In genomic region chr7:45370475-45371311, GRCm38 (mm10) we compare ENCODE assay signal across 8 mouse cellular contexts. TPM values are rescaled to one million over a fixed set of nuclear protein-coding genes. Genes with fewer than 3 reads are reported as not detected.
DNase-seq lines count a peak whose midpoint lies in the region; ATAC-seq lines count a peak whose summit lies in the region.

TSS of gene Lin7b (minus strand) at chr7:45370583.

- 11% methylated on average over 27 of the region's 28 CpGs for WGBS in hindbrain, embryonic 11.5 days
- WGBS in lung, embryonic 16.5 days, result 8% methylated on average over 28 of the region's 28 CpGs

- peak within 1 kb of the TSS; percentile 36 for H3K4me3 ChIP-seq in hindbrain, embryonic 11.5 days (ENCODE audit: low read depth, low read length)
- peak within 1 kb of the TSS; percentile 60 for H3K4me3 ChIP-seq in lung, embryonic 16.5 days (ENCODE audit: low read length)

- no peaks in the 10 kb centered on the region for H3K9me3 ChIP-seq in hindbrain, embryonic 11.5 days (ENCODE audit: control insufficient read depth, low read length)
- H3K9me3 ChIP-seq in lung, embryonic 16.5 days (ENCODE audit: control insufficient read depth, low read length), result no peaks in the 10 kb centered on the region

- H3K4me1 ChIP-seq in hindbrain, embryonic 11.5 days (replicated peaks; ENCODE audit: control insufficient read depth, insufficient read depth, low read length), result peaks cover 13% of the 10 kb centered on the region; the same call in 1 of the 2 replicates
- H3K4me1 ChIP-seq in lung, embryonic 16.5 days (replicated peaks; ENCODE audit: control insufficient read depth, insufficient read depth, low read length), result peaks cover 25% of the 10 kb centered on the region

- H3K4me2 ChIP-seq in hindbrain, embryonic 11.5 days (replicated peaks; ENCODE audit: low read depth, low read length), result peak within 1 kb of the TSS; percentile 80
- peak within 1 kb of the TSS; percentile 97 for H3K4me2 ChIP-seq in lung, embryonic 16.5 days (ENCODE audit: low read depth, low read length)

- peak; percentile 59 for ATAC-seq in hindbrain, embryonic 11.5 days (ENCODE audit: low FRiP score)
- ATAC-seq in lung, embryonic 16.5 days (ENCODE audit: low read depth), result peak; percentile 67

- peak within 1 kb of the TSS; percentile 8 for H3K9ac ChIP-seq in hindbrain, embryonic 11.5 days (ENCODE audit: low read depth, low read length)
- H3K9ac ChIP-seq in lung, embryonic 16.5 days (ENCODE audit: low read length), result peak within 1 kb of the TSS; percentile 59

- H3K36me3 ChIP-seq in hindbrain, embryonic 11.5 days (ENCODE audit: control insufficient read depth, insufficient read depth, low read length), result peaks cover under 1% of the 10 kb centered on the region; the same call in 1 of the 2 replicates
- peaks cover 16% of the 10 kb centered on the region for H3K36me3 ChIP-seq in lung, embryonic 16.5 days (ENCODE audit: control insufficient read depth, insufficient read depth, low read length)

- peak; percentile 94 for DNase-seq in Muller cell, postnatal 12 days (ENCODE audit: inconsistent ontology term)
- DNase-seq in cerebellum, postnatal 10 days, result peak; percentile 92 to 94
- peak; percentile 90 to 91 for DNase-seq in frontal cortex, postnatal 10 days (ENCODE audit: low spot score in 2 of 2)
- DNase-seq in hindbrain, embryonic 11.5 days (ENCODE audit: low spot score), result peak; percentile 86
- peak; percentile 95 for DNase-seq in layer of hippocampus, adult 9-11 months
- DNase-seq in ovary, postnatal 10 days (ENCODE audit: low spot score), result peak; percentile 70
- peak; percentile 93 for DNase-seq in thymus, postnatal 0 days (ENCODE audit: low spot score)

- H3K27ac ChIP-seq in hindbrain, embryonic 11.5 days (ENCODE audit: low read depth, low read length), result no peak within 1 kb of the TSS
- no peak within 1 kb of the TSS for H3K27ac ChIP-seq in lung, embryonic 16.5 days (ENCODE audit: low read length)

- peaks cover 20% of the 10 kb centered on the region for H3K27me3 ChIP-seq in hindbrain, embryonic 11.5 days (ENCODE audit: control insufficient read depth, insufficient read depth, low read length)
- peaks cover 23% of the 10 kb centered on the region for H3K27me3 ChIP-seq in lung, embryonic 16.5 days (ENCODE audit: control insufficient read depth, insufficient read depth, low read depth, low read length)

RNA-seq across cellular contexts. Expression of gene Lin7b, which starts in this region (rescaled TPM):
- 0.92 and 1.7 TPM in 2 replicates for polyA plus RNA-seq in hindbrain, embryonic 11.5 days (2014; fragmentation: Nextera tagmentation; extraction: Ambion mirVana)
- polyA plus RNA-seq in lung, embryonic 16.5 days (2015; fragmentation: Nextera tagmentation; extraction: Ambion mirVana), result 0.53 TPM in 2 replicates
- 0.49 and 0.79 TPM in 2 replicates for polyA plus RNA-seq in thymus, postnatal 0 days (2015; fragmentation: Nextera tagmentation; extraction: Ambion mirVana)

Comparison
In these comparisons a context has a peak if more than half of its experiments do, and no peak if none do; other contexts are left out.
1. Peak in ATAC-seq, H3K4me3 ChIP-seq, H3K9ac ChIP-seq and H3K4me2 ChIP-seq in lung, embryonic 16.5 days; RNA of the gene not detected or under 1 TPM.
2. Peak in DNase-seq in thymus, postnatal 0 days; RNA of the gene not detected or under 1 TPM.